Mouse (Mus musculus): ENCODE measurements around the gene Tlr4. TPM values are rescaled to one million over a fixed set of nuclear protein-coding genes. Genes with fewer than 3 reads are reported as not detected.

Gene Tlr4
- total RNA-seq, 1 experiment from 2014 or later = 24.2 TPM

DNA sequence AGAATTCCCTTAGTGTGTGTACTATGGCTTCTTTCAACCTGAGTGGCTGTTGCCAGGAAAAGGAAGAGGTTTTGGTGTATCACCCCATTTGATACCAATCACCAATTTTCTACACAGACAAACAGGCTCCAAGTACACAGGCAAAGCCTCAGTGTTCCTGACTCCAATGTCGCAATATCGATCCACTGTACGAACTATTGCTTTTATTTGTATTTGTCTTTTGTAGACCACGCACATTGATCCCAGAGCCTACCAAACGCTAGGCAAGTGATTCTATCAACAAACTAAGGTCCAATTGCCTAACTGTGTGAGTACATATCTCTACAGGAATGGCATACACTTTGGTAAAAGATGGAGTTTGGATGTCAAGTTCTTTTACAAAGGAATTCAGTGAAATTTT, 55.9 kb downstream of the Tlr4 start:
- ATAC-seq (replicated peaks; ENCODE audit: insufficient number of reproducible peaks, low FRiP score, low TSS enrichment, poor library complexity, severe bottlenecking) = no peak

DNA sequence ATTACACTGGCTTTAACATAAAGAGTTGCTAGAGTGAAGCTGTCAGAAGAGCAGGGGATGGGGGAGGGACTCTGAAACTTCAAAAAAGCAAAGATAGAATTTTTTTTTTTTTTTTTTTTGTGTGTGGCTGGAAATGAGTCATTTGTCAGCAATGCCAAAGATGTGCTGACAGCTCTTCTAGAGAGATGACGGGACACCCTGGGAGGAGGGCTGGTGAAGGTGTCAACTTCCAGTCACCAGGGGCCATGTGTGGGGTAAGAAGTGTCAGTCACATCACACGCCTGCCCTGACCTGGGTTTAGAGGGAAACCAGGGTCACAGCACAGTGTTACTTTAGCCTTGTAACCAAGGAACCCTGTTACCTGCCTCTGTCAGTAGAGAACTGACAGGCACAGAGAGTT, 67.2 kb downstream of the Tlr4 start:
- no peak for ATAC-seq (replicated peaks; ENCODE audit: insufficient number of reproducible peaks, low FRiP score, low TSS enrichment, poor library complexity, severe bottlenecking)

DNA sequence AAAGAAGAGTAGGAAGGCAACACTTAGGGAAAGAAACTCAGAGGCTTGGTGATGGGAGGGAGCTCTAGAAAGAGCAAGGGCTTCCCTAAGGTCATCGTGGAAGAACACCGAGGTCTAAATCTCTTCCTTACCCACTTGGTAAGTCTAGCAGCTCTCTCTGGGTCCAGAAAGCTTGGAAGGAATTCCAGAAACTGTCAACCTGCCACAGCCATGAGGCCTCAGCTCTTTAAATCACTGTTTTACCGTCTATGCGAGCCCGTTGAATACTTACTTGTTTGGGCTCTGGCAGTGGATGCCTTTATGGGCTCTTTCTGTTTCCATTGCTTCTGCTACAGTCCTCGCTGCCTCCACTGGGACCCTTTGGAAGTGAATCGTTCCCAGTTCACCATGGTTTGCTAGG, 67.6 kb downstream of the Tlr4 start:
- no peak for ATAC-seq (replicated peaks; ENCODE audit: insufficient number of reproducible peaks, low FRiP score, low TSS enrichment, poor library complexity, severe bottlenecking)

DNA sequence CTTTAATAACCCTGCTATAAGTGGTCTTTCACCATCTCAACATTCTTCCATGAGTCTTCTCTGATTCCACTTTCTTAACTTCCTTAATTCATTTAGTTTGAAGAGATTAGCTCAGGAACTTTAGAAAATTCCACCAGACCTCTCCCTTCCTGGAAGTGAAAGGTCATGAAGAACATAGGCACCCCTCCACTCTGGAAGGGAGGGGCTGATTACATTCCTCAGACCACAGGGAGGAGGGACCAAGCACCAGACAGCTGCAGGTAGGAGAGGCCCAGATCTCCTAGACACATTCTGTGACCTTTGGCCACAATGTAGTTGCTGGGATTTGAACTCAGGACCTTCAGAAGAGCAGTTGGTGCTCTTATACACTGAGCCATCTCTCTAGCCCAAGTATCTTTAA, 72.7 kb downstream of the Tlr4 start:
- ATAC-seq (replicated peaks; ENCODE audit: insufficient number of reproducible peaks, low FRiP score, low TSS enrichment, poor library complexity, severe bottlenecking) = no peak

DNA sequence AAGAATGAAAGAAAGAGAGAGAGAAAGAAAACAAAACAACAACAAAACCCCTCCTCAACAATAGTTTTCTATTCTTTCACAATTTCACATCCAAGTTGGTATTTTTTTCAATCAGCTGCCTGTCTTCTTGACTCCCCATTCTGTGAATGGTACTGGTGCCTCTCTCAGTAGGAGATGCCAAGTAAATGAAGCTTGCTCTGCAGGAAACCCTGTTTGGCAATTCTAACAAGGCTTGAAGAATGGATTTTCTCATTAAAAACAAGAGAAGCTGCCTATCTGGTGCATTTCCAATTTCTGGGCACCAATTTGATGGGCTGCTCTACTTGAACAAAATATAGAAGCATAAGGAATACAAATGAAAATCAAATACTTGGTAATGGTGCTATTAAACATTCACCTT, 74.1 kb downstream of the Tlr4 start:
- ATAC-seq (replicated peaks; ENCODE audit: insufficient number of reproducible peaks, low FRiP score, low TSS enrichment, poor library complexity, severe bottlenecking) = no peak

DNA sequence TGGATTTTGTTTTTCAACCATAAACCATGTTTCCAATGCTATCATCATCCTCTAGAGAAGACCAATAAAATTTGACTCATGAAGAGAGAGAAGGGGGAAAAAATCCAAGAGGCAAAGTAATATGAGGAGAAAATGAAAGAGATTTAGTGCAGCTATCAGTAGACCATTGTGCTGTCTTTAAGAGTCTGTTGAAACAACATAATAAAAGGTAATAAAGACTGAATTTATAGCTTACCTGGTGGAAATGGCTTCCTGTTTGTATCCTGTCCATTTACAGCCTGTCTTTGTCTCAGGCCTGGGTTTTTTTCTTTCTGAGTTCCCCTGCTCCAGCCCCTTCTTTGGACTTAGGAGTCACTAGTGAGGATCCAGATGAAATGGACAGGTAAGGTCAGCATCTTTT, 81.0 kb downstream of the Tlr4 start:
- ATAC-seq (replicated peaks; ENCODE audit: insufficient number of reproducible peaks, low FRiP score, low TSS enrichment, poor library complexity, severe bottlenecking) = no peak

DNA sequence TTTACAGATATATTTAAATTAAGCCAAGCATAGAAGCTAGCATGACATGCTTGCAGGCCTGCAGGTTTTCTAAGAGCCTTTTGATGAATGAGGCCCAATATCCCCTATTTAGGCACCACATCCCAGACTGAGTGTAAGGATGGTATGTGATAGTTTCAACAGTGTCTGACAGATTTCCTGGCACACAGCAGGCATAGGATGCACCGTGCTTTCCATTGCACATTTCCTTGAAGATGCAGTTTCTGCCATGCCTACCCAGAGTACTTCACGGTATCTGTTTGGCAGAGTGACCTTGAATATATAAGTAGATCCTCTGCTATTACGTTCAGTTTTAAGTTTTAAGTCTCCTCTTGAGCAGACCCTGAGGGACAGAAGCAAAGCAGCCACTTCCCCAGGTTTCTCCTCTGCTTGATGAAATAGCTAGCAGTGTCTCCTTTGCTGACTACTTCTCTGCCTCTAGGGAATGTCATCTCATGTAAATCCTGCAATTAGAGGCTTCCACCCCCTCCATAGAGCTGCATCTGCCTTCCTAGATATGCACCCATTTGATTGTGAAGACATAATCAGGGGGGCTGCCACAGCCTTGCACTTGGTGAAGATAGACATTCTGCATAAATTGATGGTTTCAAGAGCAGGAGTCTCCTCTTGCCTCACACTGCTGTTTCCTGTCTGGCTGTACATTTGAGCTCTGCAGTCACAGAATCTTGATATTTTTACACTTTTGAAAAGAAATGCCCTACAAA, 92.4 kb downstream of the Tlr4 start:
- no peak for ATAC-seq (replicated peaks; ENCODE audit: insufficient number of reproducible peaks, low FRiP score, low TSS enrichment, poor library complexity, severe bottlenecking)

DNA sequence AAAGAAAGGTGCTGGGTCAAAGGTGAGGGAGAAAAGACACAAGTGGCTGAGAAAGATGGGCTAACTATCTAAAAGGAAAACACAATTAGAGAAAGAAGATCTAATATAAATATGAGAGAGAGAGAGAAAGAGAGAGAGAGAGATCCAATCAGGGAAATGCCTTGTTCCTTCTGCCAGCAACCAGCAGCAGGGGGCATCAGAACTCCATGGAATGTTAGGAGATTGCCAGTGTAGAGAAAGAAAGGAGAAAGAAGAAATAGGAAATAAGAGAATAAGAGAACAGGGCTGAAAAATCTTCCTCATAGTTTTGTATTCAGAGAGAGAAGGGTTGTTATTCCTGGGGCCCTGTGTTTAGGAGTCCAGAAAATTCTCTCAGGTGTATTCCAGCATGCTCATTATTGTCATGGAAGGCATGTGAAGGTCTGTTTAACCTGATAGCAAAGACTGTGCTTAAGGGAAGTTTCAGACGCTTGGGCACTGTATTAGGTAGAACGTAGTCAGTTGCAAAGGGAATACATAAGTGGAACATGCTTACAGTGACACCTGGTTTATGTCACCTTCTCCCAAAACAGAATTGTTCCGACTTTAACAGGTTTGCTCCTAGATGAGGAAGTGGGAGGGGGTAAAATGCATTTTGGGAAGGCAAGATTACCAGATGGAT, 96.4 kb downstream of the Tlr4 start:
- ATAC-seq (replicated peaks; ENCODE audit: insufficient number of reproducible peaks, low FRiP score, low TSS enrichment, poor library complexity, severe bottlenecking) = no peak

DNA sequence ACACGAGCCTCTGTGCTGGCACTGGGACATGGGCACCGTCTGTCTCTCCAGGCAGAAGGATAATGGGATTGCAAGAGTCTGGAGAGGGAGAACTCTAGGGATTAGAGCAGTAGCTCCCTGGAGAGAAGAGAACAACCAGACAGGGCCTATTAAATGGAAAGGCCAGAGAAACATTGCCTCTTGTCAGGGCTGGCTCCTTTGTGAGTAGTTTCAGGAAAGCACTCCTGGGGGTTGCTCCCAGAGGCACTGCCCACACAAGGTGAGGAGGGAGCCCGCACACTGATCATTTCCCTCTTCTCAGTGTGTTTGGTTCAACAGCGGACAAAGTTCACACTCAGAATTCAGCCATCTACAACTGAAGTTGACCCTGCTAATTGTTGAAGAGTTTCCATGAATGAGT, 98.7 kb downstream of the Tlr4 start:
- ATAC-seq (replicated peaks; ENCODE audit: insufficient number of reproducible peaks, low FRiP score, low TSS enrichment, poor library complexity, severe bottlenecking) = no peak

DNA sequence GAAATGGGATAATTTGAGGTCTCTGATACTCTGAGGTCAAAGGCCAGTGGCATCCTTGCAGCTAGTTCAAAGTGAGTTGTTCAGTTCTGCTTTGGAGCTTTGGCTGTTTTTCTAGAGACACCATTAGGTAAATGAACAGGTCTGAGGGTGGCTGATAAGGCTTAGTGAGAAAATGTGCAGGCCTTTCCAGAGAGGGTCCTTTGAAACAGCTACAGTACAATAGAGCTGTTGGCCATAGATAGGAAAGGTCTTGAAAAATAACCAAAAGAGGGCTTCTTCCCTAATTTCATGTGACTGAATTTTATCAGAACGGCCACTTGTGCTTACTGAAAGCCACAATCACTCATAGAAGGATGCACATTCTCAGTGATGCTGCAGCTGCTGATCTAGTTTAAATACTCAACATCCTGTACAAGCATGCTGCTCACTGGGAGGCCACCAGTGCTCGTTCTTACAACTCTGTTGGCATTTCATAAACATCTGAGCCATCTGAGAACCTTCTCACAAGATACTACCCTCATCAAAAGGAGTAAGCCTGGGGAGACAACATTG, 100.2 kb downstream of the Tlr4 start:
- ATAC-seq (replicated peaks; ENCODE audit: insufficient number of reproducible peaks, low FRiP score, low TSS enrichment, poor library complexity, severe bottlenecking) = no peak

DNA sequence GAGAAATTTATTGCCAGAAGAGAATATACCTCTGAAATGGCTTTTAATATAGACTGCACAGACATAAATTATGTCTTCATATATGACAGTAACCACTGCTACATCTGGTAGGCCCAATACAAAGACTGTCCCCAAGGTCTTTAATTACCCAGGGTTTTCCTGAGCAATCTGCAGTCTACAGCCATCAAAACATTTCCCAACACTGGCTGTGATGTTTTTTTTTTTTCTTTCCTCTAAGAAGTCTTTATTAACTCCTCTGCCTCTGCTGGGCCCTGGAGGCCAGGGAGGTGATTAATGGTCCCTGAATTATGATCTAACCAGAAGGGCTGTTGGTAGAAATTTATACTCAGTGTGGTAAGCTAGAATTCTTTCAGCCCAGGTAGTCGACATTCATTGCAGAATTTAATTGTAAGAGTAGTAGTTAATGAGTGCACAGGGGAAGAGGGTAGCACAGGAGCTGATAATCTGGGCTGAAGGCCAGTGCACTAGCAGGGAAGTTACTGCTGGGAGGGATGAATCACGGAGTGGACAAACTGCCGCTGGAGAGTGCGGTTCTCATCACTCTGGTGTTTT, 111.2 kb downstream of the Tlr4 start:
- no peak for ATAC-seq (replicated peaks; ENCODE audit: insufficient number of reproducible peaks, low FRiP score, low TSS enrichment, poor library complexity, severe bottlenecking)

DNA sequence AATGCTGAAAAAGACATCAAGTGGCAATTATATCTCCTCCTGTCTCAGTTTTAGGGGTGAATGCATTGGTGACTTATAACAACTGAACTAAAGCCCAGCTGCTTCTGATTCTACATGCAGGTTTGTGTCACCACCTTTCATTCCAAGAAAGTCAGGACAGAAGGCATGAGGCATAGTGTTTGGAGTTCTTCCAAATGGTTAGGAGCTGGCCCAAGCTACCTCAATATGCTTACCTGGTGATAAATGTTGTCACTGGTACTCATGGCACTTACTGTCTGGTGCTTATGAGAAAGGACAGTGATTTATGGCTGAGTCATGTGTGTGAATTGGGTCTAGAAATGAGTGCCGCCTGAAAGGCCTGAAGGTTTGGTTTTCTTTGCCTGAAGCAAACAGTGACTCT, 114.5 kb downstream of the Tlr4 start:
- no peak for ATAC-seq (replicated peaks; ENCODE audit: insufficient number of reproducible peaks, low FRiP score, low TSS enrichment, poor library complexity, severe bottlenecking)

DNA sequence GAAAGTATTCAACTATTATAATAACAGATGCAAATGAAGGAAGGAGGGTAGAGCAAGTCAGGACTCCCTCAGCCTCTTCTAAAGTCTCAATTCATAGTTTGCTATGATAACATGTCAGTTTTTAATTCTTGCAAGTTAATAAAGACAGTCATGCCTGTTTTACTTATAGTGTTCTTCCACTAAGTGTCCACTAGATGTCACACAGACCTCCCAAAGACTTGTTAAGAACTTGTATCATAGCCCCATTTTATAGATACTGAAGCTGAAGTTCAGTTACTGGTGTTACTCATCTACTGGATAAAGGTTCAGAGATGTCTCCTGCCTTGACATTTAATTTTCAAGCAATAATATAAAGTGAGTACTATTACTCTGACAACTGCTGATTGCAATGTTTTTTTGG, 116.3 kb downstream of the Tlr4 start:
- ATAC-seq (replicated peaks; ENCODE audit: insufficient number of reproducible peaks, low FRiP score, low TSS enrichment, poor library complexity, severe bottlenecking) = no peak

DNA sequence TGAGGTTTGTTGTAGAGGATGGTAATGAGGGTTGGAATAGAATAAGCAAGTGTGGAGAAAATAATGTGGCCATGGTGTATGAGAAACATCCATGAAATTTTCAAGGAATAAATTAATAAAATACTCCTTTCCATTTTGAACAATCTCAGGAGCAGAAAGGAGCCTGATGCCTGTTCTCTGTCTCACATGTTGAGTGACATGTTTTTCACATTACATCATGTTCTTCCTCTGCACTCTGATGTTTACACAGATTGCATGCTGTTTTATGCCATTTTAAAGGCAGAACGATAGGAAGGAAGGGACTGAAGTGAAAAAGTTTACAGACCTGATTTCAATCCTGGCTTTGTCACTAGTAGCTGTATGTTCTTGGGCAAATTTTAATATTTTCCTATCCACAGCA, 120.3 kb downstream of the Tlr4 start:
- ATAC-seq (replicated peaks; ENCODE audit: insufficient number of reproducible peaks, low FRiP score, low TSS enrichment, poor library complexity, severe bottlenecking) = no peak

DNA sequence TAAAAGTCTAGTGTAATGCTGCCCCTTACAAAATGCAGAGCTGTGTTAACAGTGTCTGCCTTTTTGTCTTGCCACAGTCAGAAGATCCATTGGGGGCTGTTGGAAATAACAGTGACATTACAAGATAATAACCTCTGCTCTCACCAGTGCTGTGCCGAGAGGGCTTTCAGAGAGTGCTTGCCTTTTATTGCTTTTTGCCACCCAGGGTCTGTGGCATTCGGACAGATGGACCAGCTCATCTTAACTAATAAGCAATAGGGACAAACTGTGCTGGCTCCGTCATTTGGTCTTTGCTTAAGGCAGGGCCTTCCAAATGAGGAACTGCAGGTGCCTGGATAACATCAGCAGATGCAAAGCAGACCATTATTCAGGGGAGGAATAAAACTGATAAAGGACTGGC, 147.5 kb downstream of the Tlr4 start:
- ATAC-seq (replicated peaks; ENCODE audit: insufficient number of reproducible peaks, low FRiP score, low TSS enrichment, poor library complexity, severe bottlenecking) = no peak

All from monocyte, adult 5-6 weeks (primary cell).